Mouse (Mus musculus) kidney, adult 10 weeks (tissue): ENCODE measurements around the gene Crygn. TPM values are rescaled to one million over a fixed set of nuclear protein-coding genes. Genes with fewer than 3 reads are reported as not detected.

Experiments used
- polyA plus RNA-seq: library from polyadenylated mRNA; stranded (reverse); fragments of 350-450 nt; fragmentation: Illumina TruSeq; extraction: RNeasy Lipid Tissue Mini Kit (QIAGEN cat#74804); gene quantifications from one replicate; pipeline ENCODE4 v1.2.3, GENCODE M21; 2014; ENCODE audit warnings: low read depth, low replicate concordance

Gene Crygn
- polyA plus RNA-seq: not detected

DNA sequence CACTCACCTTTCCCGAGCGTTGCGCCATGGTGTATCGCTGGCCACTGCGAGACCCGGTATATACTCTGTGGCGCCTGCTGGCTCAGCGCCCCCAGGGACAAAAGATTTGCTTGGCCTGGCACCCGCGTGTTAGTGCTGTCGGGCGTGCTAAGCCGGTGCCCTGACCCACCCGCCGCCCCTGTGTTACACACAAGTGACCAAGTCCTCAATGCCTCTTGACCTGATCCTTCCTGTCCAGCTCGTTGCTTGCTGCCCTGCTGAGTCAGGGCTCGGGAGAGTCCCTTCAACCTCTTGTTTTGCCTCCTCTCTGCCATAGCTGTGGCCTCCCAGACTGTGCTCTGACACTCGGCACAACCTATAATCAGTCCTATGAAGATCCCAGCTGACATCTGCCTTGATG lies at the start of gene Crygn:
Crygn (minus strand) TSS at position 193 of the 400 bp plus-strand sequence.

DNA sequence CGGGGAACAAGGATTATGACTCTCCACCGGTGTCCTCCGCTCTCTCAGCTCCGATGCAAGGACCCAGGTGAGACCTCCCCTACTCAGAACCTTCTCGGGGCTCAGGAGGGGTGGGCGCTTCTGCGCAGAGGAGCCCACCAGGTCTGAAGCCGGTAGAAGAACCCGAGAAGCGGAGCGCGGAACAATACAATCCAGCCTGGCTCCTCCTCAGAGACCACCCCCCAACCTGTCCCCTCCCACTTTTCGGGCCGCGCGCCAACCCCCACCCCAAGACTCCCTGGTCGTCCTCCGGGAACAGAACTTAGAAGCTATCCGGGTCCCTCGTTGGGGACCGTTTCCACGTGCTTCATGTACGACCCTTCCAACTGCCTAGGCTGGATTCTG lies 27.3 kb downstream of the Crygn start, which contains the start of gene Wdr86:
Wdr86 (minus strand) TSS at position 240 of the 384 bp plus-strand sequence.

Other genes with a start within 250 kb of the Crygn start
- gene Gbx1, start 230.8 kb downstream of the Crygn start, polyA plus RNA-seq: not detected
- gene Asb10, start 217.0 kb downstream of the Crygn start, polyA plus RNA-seq: not detected
- gene 4931409K22Rik, start 201.2 kb downstream of the Crygn start, polyA plus RNA-seq: not detected
- gene Abcf2, start 180.5 kb downstream of the Crygn start, polyA plus RNA-seq: 11.4 TPM
- gene Chpf2, start 171.3 kb downstream of the Crygn start, polyA plus RNA-seq: 0.73 TPM
- gene Smarcd3, start 133.6 kb downstream of the Crygn start, polyA plus RNA-seq: 1.7 TPM
- gene Nub1, start 72.5 kb downstream of the Crygn start, polyA plus RNA-seq: 32.5 TPM
- 0.20 TPM for gene Wdr86, start 27.3 kb downstream of the Crygn start, polyA plus RNA-seq
- gene Rheb, start 84.6 kb upstream of the Crygn start, polyA plus RNA-seq: 439 TPM